Mouse (Mus musculus) neutrophil, adult 5-6 weeks (primary cell): ENCODE data around the gene Hprt. TPM values are rescaled to one million over a fixed set of nuclear protein-coding genes. Genes with fewer than 3 reads are reported as not detected.

ENCODE experiments used
- total RNA-seq: library from RNA; stranded (forward); fragments of 200-1000 nt; gene quantifications from 2 replicates; pipeline ENCODE4 v1.2.3, GENCODE M21; 2017

The Hprt gene
- total RNA-seq, 1 experiment from 2014 or later: 99.9 TPM

Other genes starting within 250 kb of the Hprt start
- gene Ccdc160, start 196.9 kb upstream of the Hprt start, total RNA-seq: not detected in 2 replicates
- 26.2 and 27.9 TPM in 2 replicates for gene Phf6, start 75.9 kb upstream of the Hprt start, total RNA-seq